Mouse (Mus musculus) heart, postnatal 0 days (tissue): ENCODE results near the gene S1pr2. TPM values are rescaled to one million over a fixed set of nuclear protein-coding genes. Genes with fewer than 3 reads are reported as not detected.

Source experiments
- ATAC-seq: fragments of 200-750 bp; cut with Nextera tagmentation; 2 replicates; pipeline ENCODE4 v1.8.0; 2017; ENCODE audit warnings: low read depth, moderate number of reproducible peaks, moderate library complexity; ENCODE audit not compliant: insufficient read depth
- DNase-seq: peaks from one replicate; pipeline ENCODE4 v3.0.0-alpha.2; 2016; ENCODE audit warnings: low spot score
- H3K27ac ChIP-seq: fragments of 300-500 bp; sonication (generic); 2 replicates; pipeline ENCODE4 v1.5.1; 2014; ENCODE audit warnings: low read depth, mild to moderate bottlenecking
- H3K27me3 ChIP-seq: fragments of 300-500 bp; sonication (generic); 2 replicates; pipeline ENCODE4 v1.6.1; 2014; ENCODE audit warnings: low read length, mixed read lengths; ENCODE audit not compliant: control insufficient read depth, insufficient read depth
- H3K36me3 ChIP-seq: fragments of 300-500 bp; sonication (generic); replicated peaks from 2 replicates; pipeline ENCODE4 v1.6.1; 2014; ENCODE audit warnings: low read length, mixed read lengths; ENCODE audit not compliant: control insufficient read depth, insufficient read depth
- H3K4me1 ChIP-seq: fragments of 300-500 bp; sonication (generic); 2 replicates; pipeline ENCODE4 v1.6.1; 2014; ENCODE audit warnings: antibody characterized with exemption; ENCODE audit not compliant: control insufficient read depth, insufficient read depth
- H3K4me2 ChIP-seq: fragments of 300-500 bp; sonication (generic); 2 replicates; pipeline ENCODE4 v1.6.1; 2014; ENCODE audit warnings: low read depth, mild to moderate bottlenecking, low read length, moderate library complexity
- H3K4me3 ChIP-seq: fragments of 300-500 bp; sonication (generic); 2 replicates; pipeline ENCODE4 v1.5.1; 2014; ENCODE audit warnings: low read depth, low read length
- H3K9ac ChIP-seq: fragments of 300-500 bp; sonication (generic); replicated peaks from 2 replicates; pipeline ENCODE4 v1.6.1; 2014; ENCODE audit warnings: low read depth, low read length, mixed read lengths
- H3K9me3 ChIP-seq: fragments of 300-500 bp; sonication (generic); replicated peaks from 2 replicates; pipeline ENCODE4 v1.6.1; 2016; ENCODE audit warnings: low read length; ENCODE audit not compliant: control insufficient read depth
- CTCF ChIP-seq: IDR thresholded peaks from 2 replicates; pipeline ENCODE4 v1.5.1; 2016; ENCODE audit warnings: antibody characterized with exemption, control low read depth, low read depth
- EP300 ChIP-seq: IDR thresholded peaks from 2 replicates; pipeline ENCODE4 v1.6.1; 2016; ENCODE audit warnings: antibody characterized with exemption, low read depth
- WGBS: fragments of 180-500 bp; shearing (Covaris S2); extraction: QIAGEN DNeasy Blood & Tissue Kit; methylation state at CpG from one replicate; pipeline ENCODE4 v1.1.7; 2014; 5-methylcytosine and 5-hydroxymethylcytosine counted together
- microRNA-seq: library from miRNA; unstranded; fragments of <30 nt; microRNA quantifications from one replicate; pipeline ENCODE4, GENCODE M21; 2016
- polyA plus RNA-seq: library from polyadenylated mRNA; unstranded; fragments of >200 nt; fragmentation: Nextera tagmentation; extraction: Ambion mirVana; gene quantifications from 2 replicates; pipeline ENCODE4 v1.2.1, GENCODE M21; 2015
- total RNA-seq: library from RNA; depleted of rRNA; stranded (reverse); fragments of >200 nt; gene quantifications from 2 replicates; pipeline ENCODE4 v1.2.3, GENCODE M21; 2014; ENCODE audit warnings: low replicate concordance; rRNA removed

Gene S1pr2
- total and polyA plus RNA-seq, 2 experiments from 2014 or later, result 7.4 to 8.5 TPM

GRCm38 (mm10) chr9:20923258-20923657, 53.3 kb downstream of the S1pr2 start:
- H3K4me1 ChIP-seq, result no peaks in the 10 kb centered on the region
- H3K27me3 ChIP-seq, result no peaks in the 10 kb centered on the region
- H3K4me2 ChIP-seq, result no peak overlapping the region
- TF ChIP-seq CTCF, result no peak
- no peak for TF ChIP-seq EP300
- H3K27ac ChIP-seq, result no peak overlapping the region
- ATAC-seq (no peak), DNase-seq (no peak)
- no peaks in the 10 kb centered on the region for H3K9me3 ChIP-seq
- peaks cover 97% of the 10 kb centered on the region for H3K36me3 ChIP-seq
- H3K9ac ChIP-seq, result no peak overlapping the region
- 95% methylated on average over 3 of the region's 3 CpGs for WGBS
- H3K4me3 ChIP-seq, result no peak overlapping the region

- Histone ChIP-seq H3K9me3 (no peaks in the 10 kb centered on the region), H3K9ac (no peak overlapping the region), H3K4me1 (no peaks in the 10 kb centered on the region), H3K4me2 (no peak overlapping the region), H3K4me3 (no peak overlapping the region), H3K27ac (no peak overlapping the region), H3K36me3 (peaks cover 97% of the 10 kb centered on the region), H3K27me3 (no peaks in the 10 kb centered on the region)
- TF ChIP-seq CTCF (peak; percentile 34; the same call in 1 of the 2 replicates), EP300 (no peak)
- ATAC-seq (no peak), DNase-seq (no peak)
- 74% methylated on average over 4 of the region's 4 CpGs for WGBS
Observed at GRCm38 (mm10) chr9:20916160-20916559, 60.4 kb downstream of the S1pr2 start.

Small RNAs within 50 kb of the gene (microRNA-seq; reads per million reads assigned to microRNA genes)
- gene Mir7081, result not detected

Other genes with a start within 250 kb of the S1pr2 start
- gene Olfm2, start 230.4 kb downstream of the S1pr2 start, total RNA-seq, result 3.1 TPM in 1 of 2 replicates, not detected in the other
- gene Olfm2, start 230.4 kb downstream of the S1pr2 start, polyA plus RNA-seq, result 0.20 and 0.34 TPM in 2 replicates
- 4.6 and 8.8 TPM in 2 replicates for gene Col5a3, start 161.7 kb downstream of the S1pr2 start, total RNA-seq
- 1.4 and 1.6 TPM in 2 replicates for gene Col5a3, start 161.7 kb downstream of the S1pr2 start, polyA plus RNA-seq
- gene Rdh8, start 158.3 kb downstream of the S1pr2 start, total RNA-seq, result not detected in 2 replicates
- not detected in 2 replicates for gene Rdh8, start 158.3 kb downstream of the S1pr2 start, polyA plus RNA-seq
- gene A230050P20Rik, start 108.1 kb downstream of the S1pr2 start, total RNA-seq, result 4.0 and 6.8 TPM in 2 replicates
- 4.9 and 5.3 TPM in 2 replicates for gene A230050P20Rik, start 108.1 kb downstream of the S1pr2 start, polyA plus RNA-seq
- gene Angptl6, start 97.1 kb downstream of the S1pr2 start, total RNA-seq, result 0.43 TPM in 1 of 2 replicates, not detected in the other
- 2.0 and 2.3 TPM in 2 replicates for gene Angptl6, start 97.1 kb downstream of the S1pr2 start, polyA plus RNA-seq
- 17.4 and 21.2 TPM in 2 replicates for gene Ppan, start 88.6 kb downstream of the S1pr2 start, total RNA-seq
- 15.2 and 16.9 TPM in 2 replicates for gene Ppan, start 88.6 kb downstream of the S1pr2 start, polyA plus RNA-seq
- gene Eif3g, start 78.2 kb downstream of the S1pr2 start, total RNA-seq, result 74.5 and 86.8 TPM in 2 replicates
- gene Eif3g, start 78.2 kb downstream of the S1pr2 start, polyA plus RNA-seq, result 161 and 172 TPM in 2 replicates
- 27.4 and 56.9 TPM in 2 replicates for gene Dnmt1, start 16.9 kb downstream of the S1pr2 start, total RNA-seq
- gene Dnmt1, start 16.9 kb downstream of the S1pr2 start, polyA plus RNA-seq, result 15.4 and 16.1 TPM in 2 replicates
- gene Mrpl4, start 26.0 kb upstream of the S1pr2 start, total RNA-seq, result 239 and 285 TPM in 2 replicates
- gene Mrpl4, start 26.0 kb upstream of the S1pr2 start, polyA plus RNA-seq, result 193 and 195 TPM in 2 replicates
- 16.2 and 19.1 TPM in 2 replicates for gene Icam1, start 39.2 kb upstream of the S1pr2 start, total RNA-seq
- gene Icam1, start 39.2 kb upstream of the S1pr2 start, polyA plus RNA-seq, result 9.0 and 10.6 TPM in 2 replicates
- 2.4 TPM in 1 of 2 replicates, not detected in the other for gene Icam4, start 52.6 kb upstream of the S1pr2 start, total RNA-seq
- 1.3 and 1.6 TPM in 2 replicates for gene Icam4, start 52.6 kb upstream of the S1pr2 start, polyA plus RNA-seq
- gene Icam5, start 55.3 kb upstream of the S1pr2 start, total RNA-seq, result not detected in 2 replicates
- 0.04 TPM in 1 of 2 replicates, not detected in the other for gene Icam5, start 55.3 kb upstream of the S1pr2 start, polyA plus RNA-seq
- gene Zglp1, start 90.3 kb upstream of the S1pr2 start, total RNA-seq, result not detected in 2 replicates
- 0.30 TPM in 1 of 2 replicates, not detected in the other for gene Zglp1, start 90.3 kb upstream of the S1pr2 start, polyA plus RNA-seq
- 0.23 TPM in 1 of 2 replicates, not detected in the other for gene Gm49373, start 96.3 kb upstream of the S1pr2 start, total RNA-seq
- 0.12 and 0.18 TPM in 2 replicates for gene Gm49373, start 96.3 kb upstream of the S1pr2 start, polyA plus RNA-seq
- gene Fdx1l, start 96.8 kb upstream of the S1pr2 start, total RNA-seq, result 63.8 and 79.5 TPM in 2 replicates
- gene Fdx1l, start 96.8 kb upstream of the S1pr2 start, polyA plus RNA-seq, result 51.1 and 51.6 TPM in 2 replicates
- 0.66 and 1.6 TPM in 2 replicates for gene Gm38431, start 115.2 kb upstream of the S1pr2 start, total RNA-seq
- gene Gm38431, start 115.2 kb upstream of the S1pr2 start, polyA plus RNA-seq, result 0.34 TPM in 2 replicates
- gene Raver1, start 115.2 kb upstream of the S1pr2 start, total RNA-seq, result 40.8 and 48.3 TPM in 2 replicates
- gene Raver1, start 115.2 kb upstream of the S1pr2 start, polyA plus RNA-seq, result 15.5 and 15.9 TPM in 2 replicates
- 16.7 and 17.9 TPM in 2 replicates for gene Tyk2, start 154.5 kb upstream of the S1pr2 start, total RNA-seq
- gene Tyk2, start 154.5 kb upstream of the S1pr2 start, polyA plus RNA-seq, result 7.7 and 8.3 TPM in 2 replicates
- gene Cdc37, start 173.2 kb upstream of the S1pr2 start, total RNA-seq, result 32.9 and 50.1 TPM in 2 replicates
- gene Cdc37, start 173.2 kb upstream of the S1pr2 start, polyA plus RNA-seq, result 176 and 183 TPM in 2 replicates
- 10.2 and 14.6 TPM in 2 replicates for gene Pde4a, start 188.9 kb upstream of the S1pr2 start, total RNA-seq
- 16.6 and 17.5 TPM in 2 replicates for gene Pde4a, start 188.9 kb upstream of the S1pr2 start, polyA plus RNA-seq